8 mouse cellular contexts compared by ENCODE assay signal in genomic region chr11:59661005-59661404, GRCm38 (mm10). TPM values are rescaled to one million over a fixed set of nuclear protein-coding genes. Genes with fewer than 3 reads are reported as not detected.
A peak's percentile ranks its signal among the peaks of the same experiment; 100 is the strongest.
DNase-seq lines count a peak whose midpoint lies in the region; ATAC-seq and TF ChIP-seq lines count a peak whose summit lies in the region.

Gene Mprip, plus strand, starts transcription at chr11:59661305.

- no peak for TF ChIP-seq POLR2A in brain, embryonic 14.5 days (IDR thresholded peaks at IDR 0.05; ENCODE audit: borderline replicate concordance, extremely low read depth, insufficient read depth, insufficient read length, poor library complexity, severe bottlenecking)

- peak within 1 kb of the TSS; percentile 69 for H3K27ac ChIP-seq in liver, embryonic 13.5 days
- peak within 1 kb of the TSS; percentile 98 for H3K27ac ChIP-seq in stomach, postnatal 0 days (replicated peaks)

- TF ChIP-seq CTCF in brain, embryonic 14.5 days (IDR thresholded peaks at IDR 0.05; ENCODE audit: borderline replicate concordance, extremely low read depth, insufficient read depth, insufficient read length), result no peak
- TF ChIP-seq CTCF in stomach, postnatal 0 days (IDR thresholded peaks at IDR 0.05; ENCODE audit: low read depth), result no peak

- H3K4me3 ChIP-seq in liver, embryonic 13.5 days (replicated peaks), result peak within 1 kb of the TSS; percentile 77
- peak within 1 kb of the TSS; percentile 74 for H3K4me3 ChIP-seq in stomach, postnatal 0 days (ENCODE audit: low read depth, low read length)

- no peaks in the 10 kb centered on the region for H3K9me3 ChIP-seq in liver, embryonic 13.5 days (replicated peaks)
- H3K9me3 ChIP-seq in stomach, postnatal 0 days (ENCODE audit: control insufficient read depth, low read length), result no peaks in the 10 kb centered on the region

- peaks cover 11% of the 10 kb centered on the region; the same call in 1 of the 2 replicates for H3K27me3 ChIP-seq in liver, embryonic 13.5 days
- H3K27me3 ChIP-seq in stomach, postnatal 0 days (ENCODE audit: control insufficient read depth, insufficient read depth, low read length), result no peaks in the 10 kb centered on the region

- H3K4me2 ChIP-seq in liver, embryonic 13.5 days, result peak within 1 kb of the TSS; percentile 94
- H3K4me2 ChIP-seq in stomach, postnatal 0 days (replicated peaks; ENCODE audit: low read depth), result peak within 1 kb of the TSS; percentile 64

- WGBS in liver, embryonic 13.5 days (ENCODE audit: insufficient replicate concordance), result 76% methylated on average over 3 of the region's 3 CpGs
- WGBS in stomach, postnatal 0 days, result 77% methylated on average over 3 of the region's 3 CpGs

- peak within 1 kb of the TSS; percentile 74 for H3K9ac ChIP-seq in liver, embryonic 13.5 days
- H3K9ac ChIP-seq in stomach, postnatal 0 days (ENCODE audit: low read length), result peak within 1 kb of the TSS; percentile 93

- TF ChIP-seq EP300 in stomach, postnatal 0 days (optimal IDR thresholded peaks at IDR 0.05), result no peak

- peaks cover 49% of the 10 kb centered on the region for H3K4me1 ChIP-seq in liver, embryonic 13.5 days (replicated peaks)
- H3K4me1 ChIP-seq in stomach, postnatal 0 days (replicated peaks; ENCODE audit: control insufficient read depth, insufficient read depth), result peaks cover 7% of the 10 kb centered on the region

- ATAC-seq in liver, embryonic 13.5 days (ENCODE audit: low read depth), result no peak
- no peak for ATAC-seq in stomach, postnatal 0 days (ENCODE audit: low FRiP score, low TSS enrichment)

- no peaks in the 10 kb centered on the region for H3K36me3 ChIP-seq in liver, embryonic 13.5 days
- H3K36me3 ChIP-seq in stomach, postnatal 0 days (ENCODE audit: control insufficient read depth, insufficient read depth, low read length), result no peaks in the 10 kb centered on the region

- DNase-seq in layer of hippocampus, adult 8-10 months (ENCODE audit: low spot score in 2 of 2), result no peak
- no peak for DNase-seq in layer of hippocampus, adult 11-12 months (ENCODE audit: low spot score)
- DNase-seq in brain, embryonic 14.5 days (ENCODE audit: low read depth), result no peak
- DNase-seq in gonadal fat pad, adult 2 months (ENCODE audit: low read depth), result no peak
- peak; percentile 50 for DNase-seq in kidney, adult 11 months
- DNase-seq in liver, embryonic 13.5 days, result no peak
- no peak for DNase-seq in stomach, postnatal 0 days (ENCODE audit: low spot score)
- no peak for DNase-seq in ovary, postnatal 14 days (ENCODE audit: low spot score)

RNA-seq across cellular contexts. Expression of gene Mprip, which starts in this region (rescaled TPM):
- 100 to 1,000 TPM; 265 to 273 (median 269) TPM for total RNA-seq in layer of hippocampus, adult 8-10 months (2022)
- 100 and 146 TPM in 2 replicates for polyA plus RNA-seq in brain, embryonic 14.5 days (2012; rRNA removed)
- polyA plus RNA-seq in gonadal fat pad, adult 2 months (2012; rRNA removed), result 127 and 130 TPM in 2 replicates
- polyA plus RNA-seq in liver, embryonic 13.5 days (2015; fragmentation: Nextera tagmentation; extraction: Ambion mirVana), result 10.7 and 11.8 TPM in 2 replicates
- 51.1 and 56.8 TPM in 2 replicates for polyA plus RNA-seq in stomach, postnatal 0 days (2015; fragmentation: Nextera tagmentation; extraction: Ambion mirVana)
